In the genomic region with DNA sequence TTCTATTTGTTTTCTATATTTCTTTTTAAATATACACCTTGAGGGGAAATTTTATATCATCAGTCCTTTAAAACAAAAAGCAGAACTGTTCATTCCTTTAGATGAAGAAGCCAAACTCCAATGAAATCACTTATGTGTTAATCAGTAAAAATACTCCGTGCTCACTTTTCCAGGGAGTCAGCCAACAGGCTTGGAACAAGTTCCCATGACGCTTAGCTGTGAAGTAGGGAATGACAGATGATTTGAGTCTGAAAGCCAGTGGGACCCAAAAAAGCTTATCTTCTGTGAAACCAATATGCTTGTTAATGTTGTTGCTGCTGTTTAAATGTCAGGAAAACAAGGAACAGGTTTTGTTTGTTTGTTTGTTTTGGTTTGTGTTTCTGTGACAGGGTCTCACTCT, we compare ENCODE assay signal across 22 mouse cellular contexts.
DNase-seq lines count a peak whose midpoint lies in the region; ATAC-seq and TF ChIP-seq lines count a peak whose summit lies in the region.
"Had no signal": no experiment of that assay in that cellular context is flagged by ENCODE, and none has a peak within 500 bp of the region (broad histone marks: within the 10 kb centered on the region; RNA-seq: fewer than 3 reads in every experiment).

No protein-coding gene starts in this region.

- H3K9ac ChIP-seq in forebrain, embryonic 15.5 days (replicated peaks), result no peak overlapping the region
- H3K9ac ChIP-seq in forebrain, embryonic 13.5 days, result no peak overlapping the region
- no peak overlapping the region for H3K9ac ChIP-seq in heart, embryonic 12.5 days
- no peak overlapping the region for H3K9ac ChIP-seq in kidney, embryonic 16.5 days (replicated peaks; ENCODE audit: low read length)
- H3K9ac ChIP-seq: heart, embryonic 15.5 days; hindbrain, embryonic 15.5 days; intestine, embryonic 15.5 days; limb, embryonic 12.5 days; liver, embryonic 12.5 days had no signal

- no peak for TF ChIP-seq CTCF in lung, adult 2 months (IDR thresholded peaks at IDR 0.05; ENCODE audit: insufficient read depth, low read length)

- no peaks in the 10 kb centered on the region for H3K36me3 ChIP-seq in forebrain, embryonic 15.5 days
- no peaks in the 10 kb centered on the region for H3K36me3 ChIP-seq in forebrain, embryonic 13.5 days (ENCODE audit: poor library complexity, severe bottlenecking)
- no peaks in the 10 kb centered on the region for H3K36me3 ChIP-seq in heart, embryonic 12.5 days
- no peaks in the 10 kb centered on the region for H3K36me3 ChIP-seq in kidney, embryonic 16.5 days (ENCODE audit: insufficient read depth, low read length)
- H3K36me3 ChIP-seq: G1E; heart, embryonic 15.5 days; hindbrain, embryonic 15.5 days; intestine, embryonic 15.5 days; limb, embryonic 12.5 days; liver, embryonic 12.5 days had no signal

- H3K4me1 ChIP-seq in forebrain, embryonic 15.5 days, result no peaks in the 10 kb centered on the region
- H3K4me1 ChIP-seq in forebrain, embryonic 13.5 days, result no peaks in the 10 kb centered on the region
- no peaks in the 10 kb centered on the region for H3K4me1 ChIP-seq in heart, embryonic 12.5 days (replicated peaks)
- H3K4me1 ChIP-seq in lung, adult 2 months (ENCODE audit: control insufficient read depth, insufficient read depth, low read length), result no peaks in the 10 kb centered on the region
- H3K4me1 ChIP-seq in kidney, embryonic 16.5 days (ENCODE audit: insufficient read depth, low read length), result no peaks in the 10 kb centered on the region
- H3K4me1 ChIP-seq: heart, embryonic 15.5 days; hindbrain, embryonic 15.5 days; intestine, embryonic 15.5 days; limb, embryonic 12.5 days; liver, embryonic 12.5 days had no signal

- 54% methylated on average over 2 of the region's 2 CpGs for WGBS in forebrain, embryonic 15.5 days
- WGBS in forebrain, embryonic 13.5 days, result 79% methylated on average over 2 of the region's 2 CpGs
- WGBS in heart, embryonic 12.5 days, result 41% methylated on average over 2 of the region's 2 CpGs
- 50% methylated on average over 2 of the region's 2 CpGs for WGBS in lung, adult 2 months
- 66% methylated on average over 2 of the region's 2 CpGs for WGBS in kidney, embryonic 16.5 days

- no peak overlapping the region for H3K4me2 ChIP-seq in forebrain, embryonic 15.5 days (replicated peaks)
- no peak overlapping the region for H3K4me2 ChIP-seq in forebrain, embryonic 13.5 days
- H3K4me2 ChIP-seq in heart, embryonic 12.5 days, result no peak overlapping the region
- H3K4me2 ChIP-seq in kidney, embryonic 16.5 days (replicated peaks; ENCODE audit: low read depth, low read length), result no peak overlapping the region
- H3K4me2 ChIP-seq: heart, embryonic 15.5 days; hindbrain, embryonic 15.5 days; intestine, embryonic 15.5 days; limb, embryonic 12.5 days; liver, embryonic 12.5 days had no signal

- no peaks in the 10 kb centered on the region for H3K9me3 ChIP-seq in forebrain, embryonic 15.5 days
- H3K9me3 ChIP-seq in forebrain, embryonic 13.5 days (replicated peaks), result no peaks in the 10 kb centered on the region
- no peaks in the 10 kb centered on the region for H3K9me3 ChIP-seq in heart, embryonic 12.5 days (replicated peaks)
- no peaks in the 10 kb centered on the region for H3K9me3 ChIP-seq in kidney, embryonic 16.5 days (ENCODE audit: low read length)
- H3K9me3 ChIP-seq: G1E; heart, embryonic 15.5 days; hindbrain, embryonic 15.5 days; intestine, embryonic 15.5 days; limb, embryonic 12.5 days; liver, embryonic 12.5 days had no signal

- H3K27ac ChIP-seq in forebrain, embryonic 15.5 days (replicated peaks), result no peak overlapping the region
- H3K27ac ChIP-seq in forebrain, embryonic 13.5 days, result no peak overlapping the region
- no peak overlapping the region for H3K27ac ChIP-seq in heart, embryonic 12.5 days (ENCODE audit: poor library complexity, severe bottlenecking)
- H3K27ac ChIP-seq in kidney, embryonic 16.5 days (ENCODE audit: low read length), result no peak overlapping the region
- H3K27ac ChIP-seq: heart, embryonic 15.5 days; hindbrain, embryonic 15.5 days; intestine, embryonic 15.5 days; limb, embryonic 12.5 days; liver, embryonic 12.5 days had no signal

- TF ChIP-seq POLR2A in lung, adult 2 months (IDR thresholded peaks at IDR 0.05; ENCODE audit: borderline replicate concordance, extremely low read depth, low read depth, low read length), result no peak

- no peaks in the 10 kb centered on the region for H3K27me3 ChIP-seq in forebrain, embryonic 15.5 days
- H3K27me3 ChIP-seq in forebrain, embryonic 13.5 days, result no peaks in the 10 kb centered on the region
- H3K27me3 ChIP-seq in heart, embryonic 12.5 days (replicated peaks), result no peaks in the 10 kb centered on the region
- no peaks in the 10 kb centered on the region for H3K27me3 ChIP-seq in kidney, embryonic 16.5 days (ENCODE audit: insufficient read depth, low read length)
- H3K27me3 ChIP-seq: heart, embryonic 15.5 days; hindbrain, embryonic 15.5 days; intestine, embryonic 15.5 days; limb, embryonic 12.5 days; liver, embryonic 12.5 days had no signal

- no peak overlapping the region for H3K4me3 ChIP-seq in forebrain, embryonic 15.5 days
- no peak overlapping the region for H3K4me3 ChIP-seq in forebrain, embryonic 13.5 days
- no peak overlapping the region for H3K4me3 ChIP-seq in heart, embryonic 12.5 days
- H3K4me3 ChIP-seq in lung, adult 2 months (replicated peaks; ENCODE audit: extremely low read depth, low read depth, low read length), result no peak overlapping the region
- no peak overlapping the region for H3K4me3 ChIP-seq in kidney, embryonic 16.5 days (ENCODE audit: low read length)
- H3K4me3 ChIP-seq: heart, embryonic 15.5 days; hindbrain, embryonic 15.5 days; intestine, embryonic 15.5 days; limb, embryonic 12.5 days; liver, embryonic 12.5 days had no signal

- peak; percentile 8 for DNase-seq in heart, adult 8-10 months (ENCODE audit: low spot score)
- peak; percentile 7 for DNase-seq in lung, postnatal 10 days
- no peak for DNase-seq in lung, adult 2 months
- DNase-seq in heart, postnatal 4 days, result peak; percentile 47
- DNase-seq: adrenal gland, postnatal 10 days; cerebellum, adult 18-20 months; cerebellum, postnatal 36 days; gastrocnemius, postnatal 10 days; kidney, adult 9 months; kidney, postnatal 36 days; thymus, adult 2 months had no signal

- ATAC-seq in forebrain, embryonic 15.5 days (replicated peaks), result 0 out of 2 replicates have a peak, but pooled peaks have one; percentile 53
- no peak; the same call in 1 of the 2 replicates for ATAC-seq in forebrain, embryonic 13.5 days
- no peak for ATAC-seq in heart, embryonic 12.5 days (ENCODE audit: insufficient number of reproducible peaks, low FRiP score)
- ATAC-seq in kidney, embryonic 16.5 days (ENCODE audit: low FRiP score, low TSS enrichment), result no peak
- ATAC-seq: activated CD4-positive, CD25-positive, alpha-beta regulatory T cell, adult 4 months; intestine, embryonic 15.5 days; liver, embryonic 12.5 days had no signal
